Mouse (Mus musculus) bone marrow macrophage, adult 2 months (primary cell): ENCODE data around the gene 1700016D06Rik.

Experiments used
- CTCF ChIP-seq: IDR thresholded peaks from 2 replicates; pipeline ENCODE4 v1.5.1; 2012; ENCODE audit warnings: low read depth, mild to moderate bottlenecking, low read length, moderate library complexity
- POLR2A ChIP-seq: IDR thresholded peaks from 2 replicates; pipeline ENCODE4 v1.6.1; 2012; ENCODE audit warnings: mild to moderate bottlenecking, low read depth, low read length, borderline replicate concordance

DNA sequence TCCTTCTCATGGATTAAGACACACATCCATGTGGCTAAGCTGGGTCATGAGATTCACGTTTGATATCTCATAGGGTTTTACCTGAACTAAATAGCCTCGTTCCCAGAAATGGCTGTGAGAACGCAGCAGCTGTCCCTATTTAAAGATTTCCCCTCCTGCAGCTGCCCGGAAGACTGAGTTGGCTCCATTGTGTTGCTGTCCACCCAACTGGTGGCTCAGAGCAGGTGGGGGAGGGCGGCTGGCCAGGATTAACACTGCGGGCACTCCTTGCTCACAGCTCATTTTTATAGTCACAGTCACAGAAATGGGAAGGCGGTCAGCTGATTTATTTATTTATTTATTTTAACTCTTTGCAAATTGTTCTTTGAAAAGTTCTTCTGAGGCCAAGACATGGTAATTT is 10.9 kb downstream of the 1700016D06Rik start:
- TF ChIP-seq POLR2A (no peak), CTCF (no peak)
